Mouse (Mus musculus) testis, postnatal 10 days (tissue): ENCODE measurements around the gene Tbc1d1.

Experiments used
- DNase-seq: peaks from one replicate; pipeline ENCODE4 v3.0.0; 2021; ENCODE audit warnings: low spot score

Gene Tbc1d1

DNA sequence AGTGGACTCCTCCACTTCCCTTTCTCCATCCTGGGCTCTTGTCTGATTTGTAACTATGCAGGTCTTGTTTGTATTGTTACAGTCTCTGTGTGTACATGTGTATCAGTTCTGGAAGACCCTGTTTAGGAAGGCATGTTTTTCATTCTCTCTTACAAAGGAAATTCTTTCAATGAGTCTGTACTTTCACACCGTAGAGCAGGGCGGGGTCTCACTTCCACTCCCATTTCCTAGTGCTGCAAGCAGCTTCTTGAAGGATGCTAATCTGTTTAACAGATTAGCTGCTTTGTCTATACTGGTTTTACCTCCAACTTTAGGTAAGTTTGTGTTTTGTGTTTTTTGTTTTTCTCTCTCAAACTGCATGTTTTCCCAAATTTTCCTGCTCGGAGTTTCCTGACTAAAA is 230.9 kb downstream of the Tbc1d1 start:
- no peak for DNase-seq

DNA sequence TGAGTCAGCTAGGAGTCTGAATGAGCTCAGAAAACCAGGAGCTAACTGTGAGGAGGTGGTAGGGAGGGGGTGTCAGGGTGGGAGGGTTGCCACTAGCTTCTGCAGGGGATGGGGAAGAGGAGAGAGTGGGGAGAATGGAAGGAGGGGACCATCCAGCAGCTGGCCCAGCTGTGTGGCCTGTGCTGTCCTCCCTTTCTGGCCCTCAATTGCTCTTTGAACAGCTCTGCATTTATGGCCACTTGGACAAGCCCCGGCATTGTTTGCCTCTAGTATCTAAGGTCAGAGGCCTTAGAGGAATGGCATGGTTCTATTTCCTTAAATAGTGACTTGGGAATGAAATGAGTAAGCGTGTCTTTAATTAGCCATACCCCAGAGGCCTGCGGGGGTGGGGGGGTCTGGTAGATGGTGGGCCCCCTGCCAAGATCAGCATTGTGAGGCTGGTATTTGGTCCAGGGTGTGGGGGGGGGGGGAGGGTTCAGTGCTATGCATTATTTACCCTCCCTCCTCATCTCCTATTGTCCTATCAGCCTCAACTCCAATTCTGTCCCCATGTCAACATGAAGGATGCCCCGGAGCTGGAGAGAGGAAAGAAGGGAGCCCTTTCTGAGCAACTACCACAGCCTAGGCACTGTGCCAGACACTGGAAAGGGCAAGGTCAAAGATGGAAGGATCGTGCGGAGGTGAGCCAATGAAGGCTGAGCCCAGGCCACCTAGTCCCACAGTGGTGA is 233.3 kb downstream of the Tbc1d1 start:
- DNase-seq = peak; percentile 56

DNA sequence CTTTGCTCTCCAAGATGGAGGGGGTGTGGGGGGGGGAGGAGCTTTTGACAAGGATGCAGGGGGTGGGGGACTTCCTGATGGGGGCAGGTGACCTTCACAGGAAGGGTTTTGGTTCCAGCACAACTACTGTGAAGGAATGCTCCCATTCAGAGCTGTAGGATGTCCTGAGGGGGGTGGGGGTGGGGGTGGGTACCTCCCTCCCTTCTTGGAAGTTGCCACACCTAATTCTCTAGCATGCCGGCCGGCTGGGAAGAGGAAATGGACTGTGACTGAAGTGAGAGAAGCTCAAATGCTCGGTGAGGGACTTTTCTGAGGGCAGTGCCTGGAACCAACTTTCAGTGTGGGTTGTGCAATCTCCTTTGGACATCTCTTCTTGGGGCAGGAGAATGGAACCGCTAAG is 235.2 kb downstream of the Tbc1d1 start:
- DNase-seq = no peak

DNA sequence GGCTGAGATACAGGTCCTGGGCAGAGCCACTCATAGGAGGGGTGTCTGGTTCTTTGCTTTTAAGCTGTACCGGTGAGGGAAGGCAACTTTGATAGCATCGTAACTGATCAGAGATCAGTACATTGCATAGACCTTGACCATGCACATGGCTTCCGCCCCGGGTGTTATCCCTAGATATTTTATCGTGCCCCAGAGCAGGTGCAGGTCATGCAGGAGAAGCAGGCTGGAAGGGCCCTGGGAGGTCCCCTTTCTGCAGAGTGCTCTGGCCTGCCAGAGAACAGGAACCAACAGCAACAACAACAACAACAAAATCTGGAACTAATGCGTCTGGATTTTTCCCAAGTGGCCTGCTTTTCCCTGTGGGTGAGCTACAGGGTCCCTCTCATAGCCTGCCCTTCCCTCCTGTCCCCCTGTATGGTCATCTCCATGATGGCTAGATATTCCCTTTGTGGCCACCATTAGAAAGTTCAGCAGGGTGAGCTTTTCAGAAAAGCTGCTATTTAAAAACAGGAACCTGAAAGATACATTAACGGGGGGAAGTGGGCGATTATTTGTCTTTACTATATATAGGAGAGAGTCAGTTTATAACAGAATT is 236.4 kb downstream of the Tbc1d1 start:
- no peak for DNase-seq

DNA sequence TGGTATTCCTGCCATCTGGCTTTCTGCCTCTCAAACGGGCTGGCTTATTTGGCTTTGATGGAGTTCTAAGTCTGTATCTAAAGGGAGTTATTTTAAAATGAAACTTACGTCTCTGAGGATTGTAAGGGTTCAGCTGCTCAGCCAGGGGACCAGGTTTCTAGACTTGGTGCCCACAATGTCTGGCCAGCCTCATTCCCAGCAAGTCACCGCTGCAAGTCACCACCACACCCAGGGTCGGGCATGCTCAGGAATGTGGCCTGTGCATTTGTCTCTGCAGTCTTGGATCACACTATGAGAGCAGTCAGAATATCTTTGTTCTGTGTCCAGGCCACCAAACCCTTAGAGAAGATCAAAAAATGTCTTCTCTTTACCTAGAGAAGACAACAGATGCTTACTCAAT is 237.4 kb downstream of the Tbc1d1 start:
- DNase-seq = no peak

DNA sequence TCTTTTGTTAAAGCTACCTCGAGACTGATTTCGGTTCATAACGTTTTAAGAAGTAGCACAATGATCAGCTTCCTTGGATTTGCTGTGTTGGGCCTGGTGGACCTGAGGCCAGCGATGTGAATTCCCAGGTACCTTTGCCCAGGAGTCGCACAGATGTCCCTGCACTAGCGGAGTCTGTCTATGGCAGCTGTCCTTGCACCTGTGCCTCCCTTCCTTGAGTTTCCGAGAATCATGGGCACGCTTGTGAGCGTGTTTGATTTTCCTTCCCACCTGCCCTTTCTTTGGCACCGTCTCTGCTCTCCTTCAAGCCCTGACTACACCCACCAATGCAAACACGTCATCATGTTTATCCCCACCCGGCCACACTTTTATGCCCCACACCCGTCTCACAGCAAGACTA is 242.1 kb downstream of the Tbc1d1 start:
- no peak for DNase-seq

DNA sequence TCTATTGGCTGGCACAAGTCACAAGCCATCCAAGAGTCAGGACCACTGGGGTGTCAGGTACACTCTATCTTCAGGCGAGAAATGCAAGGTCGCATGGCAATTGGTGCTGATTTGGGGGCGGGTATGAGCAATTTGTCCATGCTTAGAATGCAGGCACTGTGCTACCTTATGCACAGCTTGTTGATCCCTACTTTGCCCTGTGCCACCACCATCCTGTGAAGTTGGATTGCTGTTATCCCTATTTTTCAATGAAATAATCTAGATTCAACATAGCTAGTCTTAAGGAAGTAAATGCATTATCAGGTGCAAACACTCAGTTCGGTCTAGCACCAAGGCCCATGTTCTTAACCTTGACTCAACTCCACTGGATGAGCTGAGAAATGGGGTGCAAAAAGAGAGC is 244.6 kb downstream of the Tbc1d1 start:
- DNase-seq = no peak
